Mouse (Mus musculus): ENCODE results near the gene Eif4a2. TPM values are rescaled to one million over a fixed set of nuclear protein-coding genes. Genes with fewer than 3 reads are reported as not detected.

The Eif4a2 gene
- polyA plus RNA-seq, 1 experiment from 2014 or later, result 170 TPM

DNA sequence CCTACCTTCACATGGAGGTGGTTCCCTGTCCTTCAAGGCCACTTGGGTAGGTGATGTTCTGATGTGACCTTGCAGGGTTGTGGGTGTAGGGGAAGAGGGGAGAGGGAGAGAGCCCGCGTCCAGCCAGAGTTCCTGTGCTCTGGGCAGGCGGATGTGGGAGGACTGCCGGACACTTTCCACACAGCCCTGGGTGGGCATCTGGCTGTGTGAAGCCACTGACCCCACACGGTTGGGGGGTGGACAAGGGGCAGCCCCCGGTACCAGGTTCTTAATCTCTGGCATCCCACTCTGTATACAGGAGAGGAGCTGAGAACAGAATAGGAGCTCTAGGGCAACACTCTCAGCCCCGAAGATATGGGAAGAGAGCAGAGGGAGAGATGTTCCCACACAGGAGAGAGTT, 51.0 kb downstream of the Eif4a2 start:
- Histone ChIP-seq H3K36me3 (replicated peaks) (no peaks in the 10 kb centered on the region), H3K27ac (no peak overlapping the region), H3K27me3 (ENCODE audit: poor library complexity, severe bottlenecking) (no peaks in the 10 kb centered on the region), H3K4me3 (no peak overlapping the region), H3K4me1 (peaks cover 4% of the 10 kb centered on the region), H3K9me3 (no peaks in the 10 kb centered on the region)
- 91% methylated on average over 7 of the region's 7 CpGs for WGBS
- DNase-seq (ENCODE audit: extremely low spot score, low spot score), result no peak

DNA sequence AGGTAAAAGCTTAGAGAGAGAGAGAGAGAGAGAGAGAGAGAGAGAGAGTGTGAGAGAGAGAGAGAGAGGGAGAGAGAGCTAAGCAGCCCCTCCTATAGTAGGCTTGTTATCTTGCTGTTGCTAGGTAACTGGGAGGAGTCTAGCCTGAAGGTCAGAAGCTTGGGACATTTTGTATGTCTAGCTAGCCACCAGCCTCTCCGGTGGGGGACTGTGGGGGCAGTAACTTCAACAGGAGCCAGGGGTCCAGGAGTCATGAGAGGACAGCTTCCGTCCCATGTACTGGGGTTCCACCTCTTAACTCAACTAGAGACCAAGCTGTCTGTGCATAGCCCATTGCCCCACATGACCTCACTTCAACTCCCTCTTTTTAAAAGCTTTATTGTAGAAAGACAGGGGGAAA, 51.7 kb downstream of the Eif4a2 start:
- H3K27ac ChIP-seq, result no peak overlapping the region
- H3K36me3 ChIP-seq (replicated peaks), result no peaks in the 10 kb centered on the region
- no peaks in the 10 kb centered on the region for H3K9me3 ChIP-seq
- 65% methylated on average over 2 of the region's 2 CpGs for WGBS
- no peak for DNase-seq (ENCODE audit: extremely low spot score, low spot score)
- no peak overlapping the region for H3K4me3 ChIP-seq
- H3K27me3 ChIP-seq (ENCODE audit: poor library complexity, severe bottlenecking), result no peaks in the 10 kb centered on the region
- H3K4me1 ChIP-seq, result peaks cover 4% of the 10 kb centered on the region

DNA sequence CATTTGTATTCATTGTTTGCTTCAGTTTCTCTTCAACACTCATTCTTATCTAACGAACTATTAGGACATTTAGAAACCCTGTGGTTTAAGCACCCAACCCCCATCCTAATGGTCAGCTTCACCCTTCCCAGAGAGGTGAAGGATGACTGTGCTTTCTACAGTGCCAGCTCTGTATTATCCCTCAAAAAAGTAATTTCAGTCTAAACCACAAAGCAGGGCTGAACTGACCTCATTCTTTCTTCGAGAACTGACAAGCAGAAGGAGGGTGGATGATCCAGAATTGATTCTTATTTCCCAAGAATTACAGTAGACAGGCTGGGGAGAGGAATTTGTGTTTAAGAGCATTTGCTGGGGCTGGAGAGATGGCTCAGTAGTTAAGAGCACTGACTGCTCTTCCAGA, 52.5 kb downstream of the Eif4a2 start:
- no peak overlapping the region for H3K27ac ChIP-seq
- H3K36me3 ChIP-seq (replicated peaks), result no peaks in the 10 kb centered on the region
- no peak for DNase-seq (ENCODE audit: extremely low spot score, low spot score)
- 65% methylated on average over 2 of the region's 2 CpGs for WGBS
- H3K4me3 ChIP-seq, result no peak overlapping the region
- H3K4me1 ChIP-seq, result peaks cover 4% of the 10 kb centered on the region
- H3K27me3 ChIP-seq (ENCODE audit: poor library complexity, severe bottlenecking), result no peaks in the 10 kb centered on the region
- no peaks in the 10 kb centered on the region for H3K9me3 ChIP-seq

DNA sequence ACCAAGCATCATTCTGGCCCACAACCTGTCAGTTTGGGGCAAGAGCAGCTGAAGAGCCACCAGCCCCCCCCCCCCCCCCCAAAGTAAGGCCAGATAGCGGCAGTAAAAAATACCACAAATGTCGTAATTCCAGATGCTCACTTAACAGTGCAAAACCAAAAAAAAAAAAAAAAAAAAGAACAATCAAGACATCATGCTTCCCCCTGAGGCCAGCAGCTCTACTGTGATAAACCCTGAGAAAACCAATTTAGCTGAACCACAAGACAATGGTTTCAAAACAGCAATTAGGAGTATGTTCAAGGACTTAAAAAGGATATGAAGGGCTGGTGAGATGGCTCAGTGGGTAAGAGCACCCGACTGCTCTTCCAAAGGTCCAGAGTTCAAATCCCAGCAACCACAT, 54.9 kb downstream of the Eif4a2 start:
- no peaks in the 10 kb centered on the region for H3K27me3 ChIP-seq (ENCODE audit: poor library complexity, severe bottlenecking)
- no peak overlapping the region for H3K27ac ChIP-seq
- no peaks in the 10 kb centered on the region for H3K36me3 ChIP-seq (replicated peaks)
- DNase-seq (ENCODE audit: extremely low spot score, low spot score), result no peak
- H3K4me1 ChIP-seq, result peaks cover 4% of the 10 kb centered on the region
- no peak overlapping the region for H3K4me3 ChIP-seq
- 89% methylated on average over 3 of the region's 3 CpGs for WGBS
- H3K9me3 ChIP-seq, result no peaks in the 10 kb centered on the region

Small RNA genes within 50 kb of the gene (microRNA-seq; reads per million reads assigned to microRNA genes)
- gene Gm49346, result not detected

Other genes starting within 250 kb of the Eif4a2 start
- 35.3 and 36.0 TPM in 2 replicates for gene Tbccd1, start 249.8 kb upstream of the Eif4a2 start, polyA plus RNA-seq (2016; fragmentation: Nextera tagmentation; extraction: Ambion mirVana)
- 92.2 and 93.8 TPM in 2 replicates for gene Dnajb11, start 249.6 kb upstream of the Eif4a2 start, polyA plus RNA-seq (2016; fragmentation: Nextera tagmentation; extraction: Ambion mirVana)
- not detected in 2 replicates for gene Ahsg, start 216.2 kb upstream of the Eif4a2 start, polyA plus RNA-seq (2016; fragmentation: Nextera tagmentation; extraction: Ambion mirVana)
- 0.15 TPM in 1 of 2 replicates, not detected in the other for gene Fetub, start 189.1 kb upstream of the Eif4a2 start, polyA plus RNA-seq (2016; fragmentation: Nextera tagmentation; extraction: Ambion mirVana)
- not detected in 2 replicates for gene Hrg, start 156.4 kb upstream of the Eif4a2 start, polyA plus RNA-seq (2016; fragmentation: Nextera tagmentation; extraction: Ambion mirVana)
- not detected in 2 replicates for gene Kng2, start 78.0 kb upstream of the Eif4a2 start, polyA plus RNA-seq (2016; fragmentation: Nextera tagmentation; extraction: Ambion mirVana)
- not detected in 2 replicates for gene Kng1, start 49.6 kb upstream of the Eif4a2 start, polyA plus RNA-seq (2016; fragmentation: Nextera tagmentation; extraction: Ambion mirVana)
- 257 and 263 TPM in 2 replicates for gene Rfc4, start 20.3 kb downstream of the Eif4a2 start, polyA plus RNA-seq (2016; fragmentation: Nextera tagmentation; extraction: Ambion mirVana)
- not detected in 2 replicates for gene Adipoq, start 39.1 kb downstream of the Eif4a2 start, polyA plus RNA-seq (2016; fragmentation: Nextera tagmentation; extraction: Ambion mirVana)
- gene St6gal1, start 117.3 kb downstream of the Eif4a2 start, polyA plus RNA-seq (2016; fragmentation: Nextera tagmentation; extraction: Ambion mirVana), result 18.4 and 19.7 TPM in 2 replicates